ENCODE assay signal across 29 mouse cellular contexts in genomic region chr11:62990150-62990685, GRCm38 (mm10). TPM values are rescaled to one million over a fixed set of nuclear protein-coding genes. Genes with fewer than 3 reads are reported as not detected.
DNase-seq lines count a peak whose midpoint lies in the region; ATAC-seq and TF ChIP-seq lines count a peak whose summit lies in the region.
"Had no signal": no experiment of that assay in that cellular context is flagged by ENCODE, and none has a peak within 500 bp of the region (broad histone marks: within the 10 kb centered on the region; RNA-seq: fewer than 3 reads in every experiment).

No protein-coding gene starts in this region.

- DNase-seq in kidney, adult 9 months, result peak; percentile 13
- DNase-seq in kidney, adult 18-20 months, result no peak
- DNase-seq in lung, postnatal 0 days (ENCODE audit: low spot score), result peak; percentile 70
- no peak for DNase-seq in lung, adult 18-20 months
- peak; percentile 36 for DNase-seq in lung, postnatal 25 days (ENCODE audit: low spot score)
- no peak for DNase-seq in lung, adult 2 months
- DNase-seq: adrenal gland, adult 8-10 months; adrenal gland, postnatal 14 days; adrenal gland, postnatal 36 days; B cell, adult 2 months; cerebellum, adult 11-12 months; cerebellum, adult 2 months; cerebellum, adult 9-10 months; cerebellum, postnatal 25 days; embryo, embryonic 11 days had no signal

- 65% methylated on average over 3 of the region's 3 CpGs for WGBS in lung, postnatal 0 days
- WGBS in lung, adult 2 months, result 82% methylated on average over 3 of the region's 3 CpGs

- no peak overlapping the region for H3K9ac ChIP-seq in lung, postnatal 0 days (replicated peaks; ENCODE audit: low read depth)
- H3K9ac ChIP-seq: embryonic facial prominence, embryonic 13.5 days; embryonic facial prominence, embryonic 15.5 days; forebrain, embryonic 12.5 days had no signal

- ATAC-seq in lung, postnatal 0 days, result peak; percentile 66
- ATAC-seq: activated CD4-positive, CD25-positive, alpha-beta regulatory T cell, adult 4 months; CD4-positive, CD25-positive, alpha-beta regulatory T cell, adult 4 months; forebrain, embryonic 14.5 days; forebrain, embryonic 16.5 days; Patski had no signal

- no peak for TF ChIP-seq CTCF in lung, postnatal 0 days (IDR thresholded peaks at IDR 0.05)
- TF ChIP-seq CTCF in lung, adult 2 months (IDR thresholded peaks at IDR 0.05; ENCODE audit: insufficient read depth, low read length), result no peak

- H3K4me3 ChIP-seq in lung, postnatal 0 days (ENCODE audit: low read depth, low read length), result no peak overlapping the region
- no peak overlapping the region for H3K4me3 ChIP-seq in lung, adult 2 months (replicated peaks; ENCODE audit: extremely low read depth, low read depth, low read length)
- H3K4me3 ChIP-seq: embryonic facial prominence, embryonic 13.5 days; embryonic facial prominence, embryonic 15.5 days; erythroblast, embryonic 14.5 days; forebrain, embryonic 10.5 days; forebrain, embryonic 12.5 days had no signal

- H3K4me1 ChIP-seq in lung, postnatal 0 days (ENCODE audit: insufficient read depth, low read depth, low read length), result peaks cover 10% of the 10 kb centered on the region; the same call in 1 of the 2 replicates
- H3K4me1 ChIP-seq in lung, adult 2 months (ENCODE audit: control insufficient read depth, insufficient read depth, low read length), result peaks cover 2% of the 10 kb centered on the region; the same call in 1 of the 2 replicates
- H3K4me1 ChIP-seq: embryonic facial prominence, embryonic 15.5 days had no signal

- H3K36me3 ChIP-seq in lung, postnatal 0 days (ENCODE audit: insufficient read depth, low read length), result no peaks in the 10 kb centered on the region
- H3K36me3 ChIP-seq: embryonic facial prominence, embryonic 13.5 days; embryonic facial prominence, embryonic 15.5 days; forebrain, embryonic 10.5 days; forebrain, embryonic 12.5 days; G1E had no signal

- H3K4me2 ChIP-seq in lung, postnatal 0 days (replicated peaks; ENCODE audit: low read depth, low read length), result no peak overlapping the region
- H3K4me2 ChIP-seq: embryonic facial prominence, embryonic 13.5 days; embryonic facial prominence, embryonic 15.5 days; forebrain, embryonic 12.5 days had no signal

- TF ChIP-seq EP300 in lung, postnatal 0 days (IDR thresholded peaks at IDR 0.05), result peak; percentile 50; the same call in 1 of the 2 replicates

- H3K27me3 ChIP-seq in lung, postnatal 0 days (replicated peaks; ENCODE audit: insufficient read depth, low read length), result no peaks in the 10 kb centered on the region
- H3K27me3 ChIP-seq: CH12.LX; embryonic facial prominence, embryonic 13.5 days; embryonic facial prominence, embryonic 15.5 days; forebrain, embryonic 12.5 days; Patski had no signal

- no peaks in the 10 kb centered on the region for H3K9me3 ChIP-seq in lung, postnatal 0 days (ENCODE audit: low read length)
- H3K9me3 ChIP-seq: embryonic facial prominence, embryonic 13.5 days; embryonic facial prominence, embryonic 15.5 days; forebrain, embryonic 10.5 days; forebrain, embryonic 12.5 days; G1E had no signal

- no peak overlapping the region for H3K27ac ChIP-seq in lung, postnatal 0 days (ENCODE audit: low read length)
- H3K27ac ChIP-seq: embryonic facial prominence, embryonic 13.5 days; embryonic facial prominence, embryonic 15.5 days; forebrain, embryonic 10.5 days; forebrain, embryonic 12.5 days had no signal

- no peak for TF ChIP-seq POLR2A in lung, adult 2 months (IDR thresholded peaks at IDR 0.05; ENCODE audit: borderline replicate concordance, extremely low read depth, low read depth, low read length)

RNA-seq across cellular contexts. Expression of gene Cdrt4, which starts 39.2 kb away (rescaled TPM):
- 0.23 TPM in 1 of 2 replicates, not detected in the other for polyA plus RNA-seq in lung, postnatal 0 days (2015; fragmentation: Nextera tagmentation; extraction: Ambion mirVana)
- polyA plus RNA-seq in lung, adult 2 months (2012; rRNA removed), result 0.18 and 0.73 TPM in 2 replicates
- polyA plus RNA-seq: activated CD4-positive, CD25-positive, alpha-beta regulatory T cell, adult 4 months; CD4-positive, CD25-positive, alpha-beta regulatory T cell, adult 4 months; cortical plate, adult 2 months; embryonic facial prominence, embryonic 11.5 days; erythroblast, embryonic 14.5 days; forebrain, embryonic 10.5 days; forebrain, embryonic 12.5 days; forebrain, embryonic 14.5 days; forebrain, embryonic 16.5 days; G1E; Patski had no signal

Comparison
In these comparisons a context has a peak if more than half of its experiments do, and no peak if none do; other contexts are left out.
1. DNase-seq: peak in kidney, adult 9 months (single experiment), lung, postnatal 0 days (single experiment) and lung, postnatal 25 days (single experiment); none in kidney, adult 18-20 months (single experiment), lung, adult 18-20 months (0 of 2) and lung, adult 2 months (single experiment).